Mouse (Mus musculus): ENCODE data around the gene Slc25a13. TPM values are rescaled to one million over a fixed set of nuclear protein-coding genes. Genes with fewer than 3 reads are reported as not detected.
"Not testable (repeated sequence)": the region's sequence is repeated elsewhere in the genome, so short reads cannot be mapped to it uniquely, and the experiment has no call there.

The Slc25a13 gene
- polyA plus RNA-seq, 1 experiment from 2014 or later = 37.9 TPM

DNA sequence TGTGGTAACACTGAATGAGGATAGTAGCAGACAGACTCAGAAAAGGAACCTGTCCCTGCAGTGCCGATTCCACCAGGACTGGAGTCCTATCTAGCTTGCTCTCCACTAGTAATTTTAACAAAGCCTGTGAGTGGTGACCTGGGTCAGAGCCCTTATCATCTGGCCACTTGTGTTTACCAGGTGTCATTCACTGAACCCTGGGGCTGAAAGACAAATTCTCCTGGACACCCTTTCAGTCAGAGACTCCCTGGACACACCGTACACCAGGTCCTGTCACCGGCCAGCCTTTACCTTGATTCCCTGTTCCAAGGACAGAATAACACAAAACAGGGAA, 31.3 kb downstream of the Slc25a13 start:
- H3K27me3 ChIP-seq (replicated peaks; ENCODE audit: control insufficient read depth, insufficient read depth, low read length) = no peaks in the 10 kb centered on the region
- DNase-seq (ENCODE audit: low spot score) (no peak), ATAC-seq (replicated peaks; ENCODE audit: low FRiP score, low TSS enrichment, low read depth) (no peak)
- no peak overlapping the region for H3K9ac ChIP-seq (ENCODE audit: low read length)
- H3K36me3 ChIP-seq (ENCODE audit: control insufficient read depth, insufficient read depth, low read length) = 0 out of 2 replicates have a peak, but pooled peaks cover 6% of the 10 kb centered on the region
- no peak overlapping the region for H3K27ac ChIP-seq (ENCODE audit: low read depth)
- WGBS = 49% methylated on average over 3 of the region's 3 CpGs
- no peaks in the 10 kb centered on the region for H3K4me1 ChIP-seq (replicated peaks; ENCODE audit: control insufficient read depth, insufficient read depth, low read length)
- H3K4me3 ChIP-seq (ENCODE audit: low read depth, low read length) = no peak overlapping the region
- no peaks in the 10 kb centered on the region for H3K9me3 ChIP-seq (ENCODE audit: control insufficient read depth, low read length)
- H3K4me2 ChIP-seq (ENCODE audit: low read length) = no peak overlapping the region

DNA sequence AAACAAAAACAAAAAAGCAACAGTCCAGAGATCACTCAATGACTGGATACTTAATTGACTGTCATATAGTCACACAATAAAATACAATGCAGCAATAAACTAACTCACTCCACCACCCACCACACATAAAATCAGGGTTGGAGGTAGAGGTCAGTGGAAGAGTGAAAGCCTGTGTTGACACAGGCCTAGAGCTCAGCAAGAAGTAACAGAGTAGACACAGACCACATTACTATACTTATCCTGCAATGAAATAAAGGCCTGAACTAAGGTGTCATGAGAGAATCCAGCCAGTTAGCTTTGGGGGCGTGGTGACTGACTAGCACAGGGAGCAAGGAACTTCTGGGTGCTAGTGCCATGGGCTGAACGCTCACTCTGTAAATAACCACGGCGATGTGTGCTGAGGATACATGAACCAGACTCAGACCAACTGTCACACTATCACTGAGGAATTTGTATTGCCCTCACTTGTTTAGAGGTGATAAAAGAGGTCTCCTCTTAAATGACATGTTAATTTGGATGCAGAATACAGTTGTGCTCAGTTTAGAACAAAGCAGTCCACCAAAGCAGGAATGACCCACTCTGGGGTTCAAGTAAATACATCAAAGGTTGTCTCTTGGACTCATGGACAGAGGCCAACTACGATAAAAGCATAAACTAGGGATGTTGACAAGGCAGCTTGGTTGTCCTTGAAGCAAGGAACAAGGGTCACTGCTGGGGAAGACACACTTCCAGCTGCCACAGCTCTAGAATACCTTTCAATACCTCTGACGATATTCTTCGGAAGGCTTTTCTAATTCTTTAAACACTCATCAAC, 31.8 kb downstream of the Slc25a13 start:
- no peak for DNase-seq (ENCODE audit: low spot score)
- Histone ChIP-seq H3K27ac (ENCODE audit: low read depth) (no peak overlapping the region), H3K9me3 (ENCODE audit: control insufficient read depth, low read length) (no peaks in the 10 kb centered on the region), H3K4me1 (replicated peaks; ENCODE audit: control insufficient read depth, insufficient read depth, low read length) (no peaks in the 10 kb centered on the region), H3K27me3 (replicated peaks; ENCODE audit: control insufficient read depth, insufficient read depth, low read length) (no peaks in the 10 kb centered on the region), H3K9ac (ENCODE audit: low read length) (no peak overlapping the region), H3K4me2 (ENCODE audit: low read length) (no peak overlapping the region), H3K4me3 (ENCODE audit: low read depth, low read length) (no peak overlapping the region), H3K36me3 (ENCODE audit: control insufficient read depth, insufficient read depth, low read length) (0 out of 2 replicates have a peak, but pooled peaks cover under 1% of the 10 kb centered on the region)
- peak; percentile 55; the same call in 1 of the 2 replicates for ATAC-seq (replicated peaks; ENCODE audit: low FRiP score, low TSS enrichment, low read depth)
- WGBS = 42% methylated on average over 7 of the region's 7 CpGs

DNA sequence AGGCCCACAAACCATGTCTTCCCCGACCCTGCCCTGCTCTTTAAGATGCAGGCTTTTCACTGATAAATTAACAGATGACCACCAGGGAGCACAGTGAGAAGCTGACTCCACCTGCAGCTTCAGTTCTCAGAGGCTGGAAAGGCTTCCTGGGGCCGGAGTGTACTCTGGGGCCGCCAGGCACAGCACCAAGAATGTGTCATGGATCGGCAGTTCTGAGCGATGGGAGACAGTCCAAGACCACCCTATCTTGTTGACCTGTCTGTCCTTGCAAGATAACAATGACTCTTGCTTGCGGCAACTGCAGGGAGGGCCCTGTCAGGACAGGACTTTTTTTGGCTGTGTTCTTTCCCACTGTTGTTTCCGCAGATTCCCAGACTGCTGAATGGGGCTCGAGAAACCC, 33.4 kb downstream of the Slc25a13 start:
- no peaks in the 10 kb centered on the region for H3K27me3 ChIP-seq (replicated peaks; ENCODE audit: control insufficient read depth, insufficient read depth, low read length)
- H3K4me3 ChIP-seq (ENCODE audit: low read depth, low read length) = no peak overlapping the region
- no peaks in the 10 kb centered on the region for H3K9me3 ChIP-seq (ENCODE audit: control insufficient read depth, low read length)
- no peaks in the 10 kb centered on the region for H3K36me3 ChIP-seq (ENCODE audit: control insufficient read depth, insufficient read depth, low read length)
- no peak for DNase-seq (ENCODE audit: low spot score)
- 50% methylated on average over 8 of the region's 8 CpGs for WGBS
- ATAC-seq (replicated peaks; ENCODE audit: low FRiP score, low TSS enrichment, low read depth) = no peak
- no peak overlapping the region for H3K9ac ChIP-seq (ENCODE audit: low read length)
- no peak overlapping the region for H3K27ac ChIP-seq (ENCODE audit: low read depth)
- no peaks in the 10 kb centered on the region for H3K4me1 ChIP-seq (replicated peaks; ENCODE audit: control insufficient read depth, insufficient read depth, low read length)
- H3K4me2 ChIP-seq (ENCODE audit: low read length) = no peak overlapping the region

DNA sequence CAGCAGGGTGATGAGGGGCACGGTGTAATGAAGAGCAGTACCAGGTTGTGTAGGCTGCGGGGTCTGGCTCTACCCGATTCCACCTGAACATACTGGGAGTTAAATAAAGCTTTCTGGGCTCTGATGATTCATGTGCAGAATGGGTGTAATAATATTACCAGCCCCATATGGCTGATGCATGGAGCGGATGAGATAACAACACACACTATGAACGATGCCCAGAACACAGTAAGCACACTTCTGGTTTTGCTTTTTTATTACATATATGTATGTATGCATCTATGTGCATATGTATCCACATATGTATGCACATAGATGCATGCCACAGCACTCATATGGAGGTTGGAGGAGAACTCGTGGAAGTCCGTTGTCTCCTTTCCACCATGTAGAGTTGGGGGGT, 34.8 kb downstream of the Slc25a13 start:
- Histone ChIP-seq H3K9me3 (ENCODE audit: control insufficient read depth, low read length) (no peaks in the 10 kb centered on the region), H3K27ac (ENCODE audit: low read depth) (no peak overlapping the region), H3K4me1 (replicated peaks; ENCODE audit: control insufficient read depth, insufficient read depth, low read length) (no peaks in the 10 kb centered on the region), H3K36me3 (ENCODE audit: control insufficient read depth, insufficient read depth, low read length) (no peaks in the 10 kb centered on the region), H3K4me3 (ENCODE audit: low read depth, low read length) (no peak overlapping the region), H3K27me3 (replicated peaks; ENCODE audit: control insufficient read depth, insufficient read depth, low read length) (no peaks in the 10 kb centered on the region), H3K9ac (ENCODE audit: low read length) (no peak overlapping the region), H3K4me2 (ENCODE audit: low read length) (no peak overlapping the region)
- no peak for ATAC-seq (replicated peaks; ENCODE audit: low FRiP score, low TSS enrichment, low read depth)
- WGBS = 88% methylated on average over 7 of the region's 7 CpGs
- no peak for DNase-seq (ENCODE audit: low spot score)

DNA sequence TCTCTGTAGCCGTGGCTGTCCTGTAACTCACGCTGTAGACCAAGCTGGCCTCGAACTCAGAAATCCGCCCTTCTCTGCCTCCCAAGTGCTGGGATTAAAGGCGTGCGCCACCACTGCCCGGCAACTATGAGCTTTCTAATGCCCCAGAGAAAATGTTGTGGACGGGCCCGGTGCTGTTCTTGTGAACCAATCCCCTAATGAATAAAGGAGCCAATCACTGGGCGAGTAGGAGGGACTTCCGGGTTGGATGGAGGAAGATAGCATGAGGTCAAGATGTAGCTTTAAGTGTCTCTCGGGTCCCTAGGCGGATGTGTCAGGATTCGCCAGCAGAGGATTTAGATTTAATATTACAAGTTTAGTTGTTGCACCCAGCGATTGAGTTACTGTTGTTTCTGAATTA, 38.6 kb downstream of the Slc25a13 start:
- not testable (repeated sequence) for H3K27me3 ChIP-seq (replicated peaks; ENCODE audit: control insufficient read depth, insufficient read depth, low read length); H3K4me2 ChIP-seq (ENCODE audit: low read length); ATAC-seq (replicated peaks; ENCODE audit: low FRiP score, low TSS enrichment, low read depth); DNase-seq (ENCODE audit: low spot score); H3K4me1 ChIP-seq (replicated peaks; ENCODE audit: control insufficient read depth, insufficient read depth, low read length); H3K9me3 ChIP-seq (ENCODE audit: control insufficient read depth, low read length); H3K27ac ChIP-seq (ENCODE audit: low read depth); H3K9ac ChIP-seq (ENCODE audit: low read length); H3K4me3 ChIP-seq (ENCODE audit: low read depth, low read length); H3K36me3 ChIP-seq (ENCODE audit: control insufficient read depth, insufficient read depth, low read length)
- WGBS = 90% methylated on average over 15 of the region's 15 CpGs

DNA sequence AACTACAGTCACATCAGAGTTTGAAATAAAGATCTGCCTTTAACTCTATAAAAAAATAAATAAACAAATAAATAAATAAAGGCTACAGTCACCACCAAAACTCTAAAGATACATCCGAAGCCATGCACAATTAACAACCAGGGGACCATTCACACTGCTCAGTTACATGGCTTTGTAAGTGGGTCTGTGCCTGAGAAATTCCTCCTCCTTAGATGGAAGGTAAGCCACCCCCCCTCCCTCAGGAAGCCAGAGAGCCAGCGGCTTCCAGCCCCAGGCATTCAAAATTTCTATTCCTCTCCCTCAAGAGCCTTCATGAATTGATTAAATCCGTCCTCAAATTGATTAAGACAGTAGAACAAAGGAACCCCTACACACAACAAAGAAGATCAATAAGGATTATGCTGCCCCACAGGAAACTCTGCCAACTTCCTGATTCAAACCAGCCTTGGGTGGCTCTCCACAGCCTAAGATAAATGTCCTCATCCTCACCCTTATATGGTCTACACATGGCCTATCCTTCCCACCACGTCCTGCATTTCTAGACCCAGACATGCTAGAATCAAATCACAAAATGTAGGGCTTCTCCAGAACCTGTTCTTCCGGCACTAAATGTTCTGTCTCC, 41.5 kb downstream of the Slc25a13 start:
- Histone ChIP-seq H3K27ac (ENCODE audit: low read depth) (no peak overlapping the region), H3K4me1 (replicated peaks; ENCODE audit: control insufficient read depth, insufficient read depth, low read length) (no peaks in the 10 kb centered on the region; the same call in 1 of the 2 replicates), H3K9me3 (ENCODE audit: control insufficient read depth, low read length) (no peaks in the 10 kb centered on the region), H3K4me3 (ENCODE audit: low read depth, low read length) (no peak overlapping the region), H3K36me3 (ENCODE audit: control insufficient read depth, insufficient read depth, low read length) (no peaks in the 10 kb centered on the region), H3K4me2 (ENCODE audit: low read length) (no peak overlapping the region), H3K9ac (ENCODE audit: low read length) (no peak overlapping the region), H3K27me3 (replicated peaks; ENCODE audit: control insufficient read depth, insufficient read depth, low read length) (no peaks in the 10 kb centered on the region)
- WGBS = 71% methylated on average over 5 of the region's 5 CpGs
- DNase-seq (ENCODE audit: low spot score) (no peak), ATAC-seq (replicated peaks; ENCODE audit: low FRiP score, low TSS enrichment, low read depth) (no peak)

DNA sequence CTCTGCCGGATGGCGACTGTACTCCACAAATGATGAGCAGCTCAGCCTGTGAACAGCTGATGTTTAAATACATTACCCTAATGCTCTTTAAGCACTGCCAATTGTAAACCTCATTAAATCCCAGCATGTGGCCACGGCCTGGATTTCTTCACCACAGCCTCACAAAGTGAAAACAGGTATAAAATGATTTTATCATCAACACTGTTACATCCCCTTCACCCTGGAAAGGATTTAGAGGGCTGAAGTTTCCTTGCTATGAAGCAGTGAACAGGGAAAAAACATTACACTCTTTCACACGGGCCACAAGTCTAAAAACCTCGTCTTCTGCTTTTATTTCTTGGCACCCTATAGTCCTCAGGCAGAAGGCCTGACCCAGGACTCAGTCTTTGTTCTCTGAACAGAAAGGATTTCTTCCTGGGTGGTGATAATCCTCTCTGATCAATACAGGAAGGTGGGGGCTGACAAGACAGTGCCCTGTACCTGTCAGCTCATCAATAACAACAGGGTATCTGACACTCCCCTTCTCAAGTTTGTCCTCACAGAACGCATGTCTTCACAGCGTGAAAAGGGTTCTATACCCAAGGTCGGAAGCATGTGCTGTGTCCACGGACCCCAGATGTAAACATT, 42.9 kb downstream of the Slc25a13 start:
- 0 out of 2 replicates have a peak overlapping the region, but pooled peaks have one; percentile 22 for H3K27ac ChIP-seq (ENCODE audit: low read depth)
- no peak for ATAC-seq (replicated peaks; ENCODE audit: low FRiP score, low TSS enrichment, low read depth)
- no peak for DNase-seq (ENCODE audit: low spot score)
- H3K4me1 ChIP-seq (replicated peaks; ENCODE audit: control insufficient read depth, insufficient read depth, low read length) = peaks cover under 1% of the 10 kb centered on the region; the same call in 1 of the 2 replicates
- no peak overlapping the region for H3K9ac ChIP-seq (ENCODE audit: low read length)
- H3K4me2 ChIP-seq (ENCODE audit: low read length) = no peak overlapping the region
- H3K9me3 ChIP-seq (ENCODE audit: control insufficient read depth, low read length) = no peaks in the 10 kb centered on the region
- 31% methylated on average over 9 of the region's 9 CpGs for WGBS
- H3K27me3 ChIP-seq (replicated peaks; ENCODE audit: control insufficient read depth, insufficient read depth, low read length) = no peaks in the 10 kb centered on the region
- no peak overlapping the region for H3K4me3 ChIP-seq (ENCODE audit: low read depth, low read length)
- H3K36me3 ChIP-seq (ENCODE audit: control insufficient read depth, insufficient read depth, low read length) = no peaks in the 10 kb centered on the region

DNA sequence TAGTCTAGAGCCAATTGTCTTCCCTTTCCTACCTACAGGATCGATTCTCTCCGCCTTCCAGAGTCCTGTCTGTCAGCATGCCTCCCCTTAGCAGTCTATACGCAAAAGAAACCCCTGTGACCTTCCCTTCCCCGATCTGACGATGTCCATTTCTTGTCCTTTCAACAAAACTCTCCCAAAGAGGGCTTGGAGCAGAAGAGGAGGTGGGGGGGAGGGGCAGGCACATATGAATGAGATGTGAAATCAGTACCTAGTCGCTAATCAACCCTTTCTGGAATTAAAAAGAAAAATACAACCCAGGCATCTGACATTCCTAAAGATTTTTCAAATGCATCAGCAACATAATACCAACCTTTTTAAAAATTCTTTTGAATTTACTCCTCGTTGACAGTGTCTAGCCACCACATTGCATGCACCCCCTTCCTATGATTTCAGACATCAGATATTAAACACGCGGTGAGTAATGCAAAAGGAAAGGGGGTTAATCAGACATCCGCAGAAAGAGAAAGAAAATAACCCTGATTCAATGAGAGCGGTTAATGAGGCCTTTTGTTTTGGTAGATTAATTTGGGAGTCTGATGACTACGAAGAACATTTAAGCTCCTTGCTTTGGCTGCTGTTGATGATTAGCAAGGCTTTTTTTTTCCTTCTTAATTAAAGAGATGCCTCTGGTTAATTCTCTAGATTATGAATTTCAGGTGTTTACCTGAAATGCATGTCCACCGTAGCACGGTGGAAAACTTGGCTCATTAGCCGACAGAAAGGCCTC, 43.6 kb downstream of the Slc25a13 start:
- Histone ChIP-seq H3K9ac (ENCODE audit: low read length) (no peak overlapping the region), H3K4me3 (ENCODE audit: low read depth, low read length) (no peak overlapping the region), H3K27me3 (replicated peaks; ENCODE audit: control insufficient read depth, insufficient read depth, low read length) (no peaks in the 10 kb centered on the region), H3K4me2 (ENCODE audit: low read length) (no peak overlapping the region), H3K4me1 (replicated peaks; ENCODE audit: control insufficient read depth, insufficient read depth, low read length) (peaks cover 8% of the 10 kb centered on the region), H3K27ac (ENCODE audit: low read depth) (no peak overlapping the region), H3K9me3 (ENCODE audit: control insufficient read depth, low read length) (no peaks in the 10 kb centered on the region), H3K36me3 (ENCODE audit: control insufficient read depth, insufficient read depth, low read length) (no peaks in the 10 kb centered on the region)
- ATAC-seq (replicated peaks; ENCODE audit: low FRiP score, low TSS enrichment, low read depth) = no peak
- no peak for DNase-seq (ENCODE audit: low spot score)
- 51% methylated on average over 15 of the region's 15 CpGs for WGBS
